7 mouse cellular contexts compared by ENCODE assay signal in the genomic region with DNA sequence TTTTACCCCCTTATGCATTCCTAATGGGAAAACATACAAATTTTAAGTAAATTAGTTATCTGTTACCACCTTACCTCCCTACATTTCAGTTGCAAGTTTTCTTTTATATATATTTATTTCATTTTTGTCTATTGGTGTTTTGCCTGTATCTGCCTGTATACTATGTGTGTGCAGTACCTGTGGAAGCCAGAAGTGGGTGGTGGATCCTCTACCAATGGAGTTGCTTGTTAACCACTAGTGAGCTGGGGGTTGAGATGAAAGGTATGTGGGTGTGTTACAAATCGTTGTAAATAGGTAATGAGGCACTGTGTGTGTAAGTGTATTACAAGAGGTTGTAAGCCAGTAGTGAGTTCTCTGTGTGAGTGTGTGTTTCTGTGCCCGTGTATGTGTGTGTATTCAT. TPM values are rescaled to one million over a fixed set of nuclear protein-coding genes. Genes with fewer than 3 reads are reported as not detected.
A peak's percentile ranks its signal among the peaks of the same experiment; 100 is the strongest.
DNase-seq lines count a peak whose midpoint lies in the region; ATAC-seq lines count a peak whose summit lies in the region.

No protein-coding gene starts in this region.

- no peaks in the 10 kb centered on the region for H3K9me3 ChIP-seq in neural tube, embryonic 11.5 days (ENCODE audit: control insufficient read depth, low read length)
- no peaks in the 10 kb centered on the region for H3K9me3 ChIP-seq in intestine, embryonic 14.5 days (ENCODE audit: control insufficient read depth, low read length)
- no peaks in the 10 kb centered on the region for H3K9me3 ChIP-seq in midbrain, embryonic 10.5 days (replicated peaks)

- peaks cover 4% of the 10 kb centered on the region; the same call in 1 of the 2 replicates for H3K4me1 ChIP-seq in neural tube, embryonic 11.5 days (ENCODE audit: control insufficient read depth, insufficient read depth, low read length)
- peaks cover 27% of the 10 kb centered on the region for H3K4me1 ChIP-seq in intestine, embryonic 14.5 days (replicated peaks; ENCODE audit: control insufficient read depth, insufficient read depth, low read length)
- H3K4me1 ChIP-seq in midbrain, embryonic 10.5 days, result peaks cover 25% of the 10 kb centered on the region

- H3K36me3 ChIP-seq in neural tube, embryonic 11.5 days (ENCODE audit: control insufficient read depth, insufficient read depth, low read length), result peaks cover 2% of the 10 kb centered on the region; the same call in 1 of the 2 replicates
- H3K36me3 ChIP-seq in intestine, embryonic 14.5 days (ENCODE audit: control insufficient read depth, insufficient read depth, low read length), result peaks cover 18% of the 10 kb centered on the region
- H3K36me3 ChIP-seq in midbrain, embryonic 10.5 days, result peaks cover 24% of the 10 kb centered on the region

- H3K4me3 ChIP-seq in neural tube, embryonic 11.5 days (ENCODE audit: low read depth, low read length), result no peak overlapping the region
- peak overlapping the region; percentile 90 for H3K4me3 ChIP-seq in intestine, embryonic 14.5 days (ENCODE audit: low read depth, low read length)
- peak overlapping the region; percentile 88 for H3K4me3 ChIP-seq in midbrain, embryonic 10.5 days

- H3K27me3 ChIP-seq in neural tube, embryonic 11.5 days (ENCODE audit: control insufficient read depth, insufficient read depth, low read length), result no peaks in the 10 kb centered on the region
- H3K27me3 ChIP-seq in intestine, embryonic 14.5 days (replicated peaks; ENCODE audit: control insufficient read depth, insufficient read depth, low read length), result no peaks in the 10 kb centered on the region
- no peaks in the 10 kb centered on the region for H3K27me3 ChIP-seq in midbrain, embryonic 10.5 days (ENCODE audit: low read depth, poor library complexity, severe bottlenecking)

- no peak overlapping the region for H3K9ac ChIP-seq in neural tube, embryonic 11.5 days (ENCODE audit: low read length)
- H3K9ac ChIP-seq in intestine, embryonic 14.5 days (ENCODE audit: low read length), result no peak overlapping the region; the same call in 1 of the 2 replicates

- ATAC-seq in neural tube, embryonic 11.5 days (ENCODE audit: insufficient read depth, low FRiP score, low TSS enrichment), result no peak
- ATAC-seq in intestine, embryonic 14.5 days (replicated peaks; ENCODE audit: low FRiP score, low TSS enrichment, low read depth), result no peak

- no peak overlapping the region for H3K27ac ChIP-seq in neural tube, embryonic 11.5 days (ENCODE audit: low read depth, low read length)
- no peak overlapping the region for H3K27ac ChIP-seq in intestine, embryonic 14.5 days (ENCODE audit: low read depth)
- H3K27ac ChIP-seq in midbrain, embryonic 10.5 days (replicated peaks), result no peak overlapping the region

- H3K4me2 ChIP-seq in neural tube, embryonic 11.5 days (ENCODE audit: low read depth), result peak overlapping the region; percentile 81; the same call in 1 of the 2 replicates
- H3K4me2 ChIP-seq in intestine, embryonic 14.5 days (ENCODE audit: low read length), result peak overlapping the region; percentile 86

- WGBS in neural tube, embryonic 11.5 days, result 77% methylated on average over 2 of the region's 2 CpGs
- WGBS in intestine, embryonic 14.5 days, result 69% methylated on average over 2 of the region's 2 CpGs
- 82% methylated on average over 2 of the region's 2 CpGs for WGBS in midbrain, embryonic 10.5 days

- DNase-seq in neural tube, embryonic 11.5 days (ENCODE audit: low spot score), result no peak
- DNase-seq in neural tube, embryonic 10.5 days (ENCODE audit: extremely low spot score, low spot score), result no peak
- peak; percentile 16 for DNase-seq in c-Kit-positive CD71-positive TER-119-positive erythroid progenitor cells, embryonic 14.5 days (ENCODE audit: low spot score)
- no peak for DNase-seq in intestine, embryonic 14.5 days (ENCODE audit: low spot score)
- no peak for DNase-seq in midbrain, embryonic 10.5 days (ENCODE audit: low spot score)
- no peak for DNase-seq in urinary bladder, adult 2 months (ENCODE audit: low spot score)
- no peak for DNase-seq in adrenal gland, adult 18-20 months (ENCODE audit: low spot score in 2 of 2)

RNA-seq across cellular contexts. Expression of gene Sec23a, which starts 1.3 kb away (rescaled TPM):
- polyA plus RNA-seq in neural tube, embryonic 11.5 days (2014; fragmentation: Nextera tagmentation; extraction: Ambion mirVana), result 105 and 109 TPM in 2 replicates
- polyA plus RNA-seq in intestine, embryonic 14.5 days (2014; fragmentation: Nextera tagmentation; extraction: Ambion mirVana), result 70.8 and 75.9 TPM in 2 replicates
- polyA plus RNA-seq in midbrain, embryonic 10.5 days (2016; fragmentation: Nextera tagmentation; extraction: Ambion mirVana), result 62.2 and 71.7 TPM in 2 replicates
- 38.8 and 41.9 TPM in 2 replicates for polyA plus RNA-seq in urinary bladder, adult 2 months (2012; rRNA removed)
- 10 to 100 TPM; 32.6 to 46.9 TPM for total RNA-seq in adrenal gland, adult 18-20 months (2021)

RNA-seq across cellular contexts. Expression of gene Gemin2, which starts 2.7 kb away (rescaled TPM):
- polyA plus RNA-seq in neural tube, embryonic 11.5 days (2014; fragmentation: Nextera tagmentation; extraction: Ambion mirVana), result 21.8 and 26.2 TPM in 2 replicates
- polyA plus RNA-seq in intestine, embryonic 14.5 days (2014; fragmentation: Nextera tagmentation; extraction: Ambion mirVana), result 18.7 and 24.4 TPM in 2 replicates
- polyA plus RNA-seq in midbrain, embryonic 10.5 days (2016; fragmentation: Nextera tagmentation; extraction: Ambion mirVana), result 35.8 and 36.8 TPM in 2 replicates
- 7.7 and 8.5 TPM in 2 replicates for polyA plus RNA-seq in urinary bladder, adult 2 months (2012; rRNA removed)
- total RNA-seq in adrenal gland, adult 18-20 months (2021), result 1 to 10 TPM; 7.4 to 7.7 TPM

RNA-seq across cellular contexts. Expression of gene Trappc6b, which starts 50.8 kb away (rescaled TPM):
- 73.2 and 74.9 TPM in 2 replicates for polyA plus RNA-seq in neural tube, embryonic 11.5 days (2014; fragmentation: Nextera tagmentation; extraction: Ambion mirVana)
- polyA plus RNA-seq in intestine, embryonic 14.5 days (2014; fragmentation: Nextera tagmentation; extraction: Ambion mirVana), result 54.1 and 57.0 TPM in 2 replicates
- 71.4 and 81.9 TPM in 2 replicates for polyA plus RNA-seq in midbrain, embryonic 10.5 days (2016; fragmentation: Nextera tagmentation; extraction: Ambion mirVana)
- 100 and 122 TPM in 2 replicates for polyA plus RNA-seq in urinary bladder, adult 2 months (2012; rRNA removed)
- 10 to 100 TPM; 87.2 to 90.5 TPM for total RNA-seq in adrenal gland, adult 18-20 months (2021)

RNA-seq across cellular contexts. Expression of gene Pnn, which starts 56.2 kb away (rescaled TPM):
- polyA plus RNA-seq in neural tube, embryonic 11.5 days (2014; fragmentation: Nextera tagmentation; extraction: Ambion mirVana), result 96.0 and 101 TPM in 2 replicates
- 71.3 and 80.0 TPM in 2 replicates for polyA plus RNA-seq in intestine, embryonic 14.5 days (2014; fragmentation: Nextera tagmentation; extraction: Ambion mirVana)
- 112 and 114 TPM in 2 replicates for polyA plus RNA-seq in midbrain, embryonic 10.5 days (2016; fragmentation: Nextera tagmentation; extraction: Ambion mirVana)
- polyA plus RNA-seq in urinary bladder, adult 2 months (2012; rRNA removed), result 52.1 and 60.8 TPM in 2 replicates
- total RNA-seq in adrenal gland, adult 18-20 months (2021), result 10 to 100 TPM; 41.3 to 49.4 TPM
